Mouse (Mus musculus): ENCODE measurements around the gene Iqca.
A peak's percentile ranks its signal among the peaks of the same experiment; 100 is the strongest.

Gene Iqca

GRCm38 (mm10) chr1:90132402-90132801 lies 20.8 kb downstream of the Iqca start:
- no peak for DNase-seq (ENCODE audit: low spot score)

DNA sequence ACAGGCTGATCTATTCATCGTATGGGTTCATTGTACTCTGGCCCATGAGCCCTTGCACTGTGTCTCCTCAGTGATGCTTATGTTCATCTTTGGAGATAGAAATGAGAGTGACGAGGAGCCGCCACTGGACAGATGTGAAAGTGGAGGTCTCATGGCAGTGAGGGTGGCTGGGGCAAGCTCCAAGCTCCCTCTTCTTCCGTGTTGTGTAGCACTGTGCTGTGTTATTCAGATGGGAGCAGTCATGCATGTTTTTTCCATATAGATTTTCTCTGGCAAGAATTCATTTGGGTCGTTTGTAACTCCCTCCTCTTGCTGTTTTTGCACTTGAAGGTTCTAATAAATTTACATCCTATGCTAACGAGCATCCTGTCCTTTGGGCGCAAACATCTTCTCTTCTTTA lies 21.2 kb downstream of the Iqca start:
- no peak for DNase-seq (ENCODE audit: low spot score)

- DNase-seq (ENCODE audit: low spot score) = no peak
These were observed 28.6 kb downstream of the Iqca start for GRCm38 (mm10) chr1:90124561-90124960.

DNA sequence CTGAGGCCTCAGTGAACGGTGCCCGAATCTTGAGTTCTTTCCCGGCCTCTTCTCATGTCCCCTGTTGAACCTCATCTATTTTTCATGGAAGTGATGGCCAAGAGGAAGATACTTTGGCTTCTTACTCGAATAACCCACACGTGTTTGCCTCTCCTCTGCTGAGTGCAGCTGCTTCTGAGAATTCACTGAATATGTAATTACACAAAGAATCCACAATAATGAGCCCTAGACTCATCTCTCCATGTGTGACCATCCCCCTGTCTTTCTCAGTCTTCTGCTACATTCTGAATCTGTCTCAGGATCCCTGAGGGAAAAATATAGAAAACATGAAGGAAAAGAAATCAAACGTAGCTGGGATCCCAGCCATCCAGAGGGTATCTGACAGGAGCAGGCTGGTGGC lies 32.5 kb downstream of the Iqca start:
- no peak for DNase-seq (ENCODE audit: low spot score)

- no peak for DNase-seq (ENCODE audit: low spot score)
These were observed 34.0 kb downstream of the Iqca start for GRCm38 (mm10) chr1:90119214-90119613.

DNA sequence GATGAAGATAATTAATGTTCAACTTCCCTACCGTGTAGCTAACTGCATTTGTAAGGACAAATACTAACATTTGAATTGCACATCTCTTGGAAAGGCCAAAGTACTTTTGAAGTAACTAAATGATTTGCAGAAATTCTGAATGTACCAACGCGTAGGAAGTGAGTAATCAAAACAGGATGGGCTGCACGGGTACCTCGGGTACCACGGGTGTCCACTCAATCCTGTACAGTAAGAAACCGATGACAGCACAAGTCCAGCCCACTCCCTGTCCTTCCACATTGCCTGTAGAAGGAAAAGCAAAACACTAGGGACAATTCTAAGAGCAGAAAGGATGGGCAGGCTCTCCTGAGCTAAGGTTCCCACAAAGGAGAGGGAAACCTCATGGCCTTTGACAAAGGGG lies 36.0 kb downstream of the Iqca start:
- no peak for DNase-seq (ENCODE audit: low spot score)

DNA sequence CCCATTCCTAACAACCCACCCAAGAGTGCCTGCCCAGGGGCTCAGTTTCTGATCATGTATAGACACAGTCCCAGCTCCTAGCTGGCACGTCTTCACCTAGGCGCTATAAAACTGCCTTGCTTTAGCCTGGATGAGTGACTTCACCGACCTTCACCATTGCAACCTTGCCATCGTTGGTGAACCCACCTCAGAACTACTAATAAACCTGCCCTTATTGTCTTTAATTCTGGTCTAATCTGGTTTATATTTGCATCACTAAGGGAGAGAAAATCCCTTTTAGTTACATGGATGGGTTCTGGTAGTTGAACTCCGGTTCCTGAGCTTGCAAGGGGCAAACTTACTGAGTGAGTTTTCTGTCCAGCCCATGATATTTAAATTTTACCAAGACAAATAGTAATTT lies 38.6 kb downstream of the Iqca start:
- no peak for DNase-seq (ENCODE audit: low spot score)

DNA sequence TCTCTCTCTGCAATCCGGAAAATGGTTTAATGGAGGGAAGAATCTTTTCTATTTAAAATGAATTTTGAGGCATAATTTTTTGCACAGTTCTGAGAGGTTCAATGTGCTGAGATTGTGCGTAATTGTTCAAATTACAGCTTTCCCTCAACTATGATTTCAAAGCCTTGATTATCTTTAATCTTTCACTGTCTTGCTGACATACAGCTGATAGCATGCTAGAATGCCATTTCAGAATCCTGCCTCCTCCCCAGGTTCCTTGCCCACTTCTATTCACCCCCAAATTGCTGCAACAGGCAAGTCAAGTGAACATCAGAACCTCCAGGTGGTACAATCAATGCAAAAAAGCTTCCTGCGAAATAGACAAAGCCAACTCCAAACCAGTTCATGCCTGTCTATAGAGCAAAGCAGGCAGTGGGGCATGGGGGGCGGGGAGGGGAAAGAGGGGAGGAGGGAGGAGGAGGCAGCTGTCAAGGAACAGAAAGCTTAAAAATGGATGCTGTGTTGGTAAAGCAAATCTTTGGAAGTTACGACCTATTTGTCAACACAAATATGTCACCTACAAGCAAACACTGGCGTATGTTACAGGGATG lies 39.5 kb downstream of the Iqca start:
- no peak for DNase-seq (ENCODE audit: low spot score)

DNA sequence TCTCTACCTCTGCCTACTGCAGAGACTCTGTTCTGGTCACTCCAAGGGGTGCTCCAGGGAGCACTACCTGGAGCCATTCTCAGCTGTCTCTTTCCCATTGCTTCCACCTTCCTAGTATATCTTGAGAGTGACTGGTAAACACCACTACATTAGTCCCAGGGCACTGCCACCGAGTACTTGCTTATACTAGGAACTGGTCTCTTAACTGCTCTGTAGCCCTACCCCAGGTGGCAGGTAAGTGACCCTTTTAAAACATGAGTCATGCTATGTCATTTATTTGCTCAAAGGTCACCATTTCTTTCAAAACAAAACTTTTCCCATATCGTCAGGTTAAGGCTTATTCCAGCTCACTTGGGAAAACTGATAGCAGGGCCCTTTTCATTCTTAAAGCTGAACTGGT lies 40.5 kb downstream of the Iqca start:
- no peak for DNase-seq (ENCODE audit: low spot score)

- DNase-seq (ENCODE audit: low spot score) = peak; percentile 8
These were observed 41.9 kb downstream of the Iqca start for GRCm38 (mm10) chr1:90111198-90111839.

- no peak for DNase-seq (ENCODE audit: low spot score)
These were observed 49.2 kb downstream of the Iqca start for GRCm38 (mm10) chr1:90103896-90104487.

GRCm38 (mm10) chr1:90100360-90101232 lies 52.6 kb downstream of the Iqca start:
- DNase-seq (ENCODE audit: low spot score) = no peak

DNA sequence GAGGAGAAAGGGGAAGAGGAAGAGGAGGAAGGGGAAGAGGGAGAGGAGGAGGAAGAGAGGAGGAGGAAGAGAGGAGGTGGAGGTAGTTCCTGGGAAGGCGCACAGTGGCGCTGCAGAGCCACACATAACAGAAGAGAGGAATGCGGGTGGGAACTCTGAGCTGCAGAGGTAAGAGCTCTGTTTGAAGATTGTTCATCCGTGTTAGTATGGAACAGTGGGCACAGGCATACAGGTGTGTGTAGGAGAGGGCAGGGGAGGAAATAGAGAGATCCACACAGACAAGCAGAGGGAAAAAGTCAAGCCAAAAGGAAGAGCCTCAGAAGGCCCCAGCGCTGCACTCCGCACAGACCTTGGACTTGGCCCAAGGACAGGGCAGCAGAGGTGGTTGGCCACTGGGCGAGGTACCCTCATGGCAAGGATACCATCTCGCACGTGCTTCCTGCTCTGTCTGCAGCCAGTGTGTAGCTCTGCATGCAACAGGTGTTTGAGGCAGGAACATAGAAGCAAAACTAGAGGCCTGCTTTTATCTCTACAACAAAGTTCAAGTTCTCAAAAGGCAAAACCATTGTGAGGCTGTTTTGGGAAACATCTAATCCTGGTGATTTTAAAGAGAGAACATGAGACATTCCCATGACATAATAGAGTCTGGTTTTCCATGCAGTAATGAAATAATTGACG lies 60.2 kb downstream of the Iqca start:
- peak; percentile 7 for DNase-seq (ENCODE audit: low spot score)

DNA sequence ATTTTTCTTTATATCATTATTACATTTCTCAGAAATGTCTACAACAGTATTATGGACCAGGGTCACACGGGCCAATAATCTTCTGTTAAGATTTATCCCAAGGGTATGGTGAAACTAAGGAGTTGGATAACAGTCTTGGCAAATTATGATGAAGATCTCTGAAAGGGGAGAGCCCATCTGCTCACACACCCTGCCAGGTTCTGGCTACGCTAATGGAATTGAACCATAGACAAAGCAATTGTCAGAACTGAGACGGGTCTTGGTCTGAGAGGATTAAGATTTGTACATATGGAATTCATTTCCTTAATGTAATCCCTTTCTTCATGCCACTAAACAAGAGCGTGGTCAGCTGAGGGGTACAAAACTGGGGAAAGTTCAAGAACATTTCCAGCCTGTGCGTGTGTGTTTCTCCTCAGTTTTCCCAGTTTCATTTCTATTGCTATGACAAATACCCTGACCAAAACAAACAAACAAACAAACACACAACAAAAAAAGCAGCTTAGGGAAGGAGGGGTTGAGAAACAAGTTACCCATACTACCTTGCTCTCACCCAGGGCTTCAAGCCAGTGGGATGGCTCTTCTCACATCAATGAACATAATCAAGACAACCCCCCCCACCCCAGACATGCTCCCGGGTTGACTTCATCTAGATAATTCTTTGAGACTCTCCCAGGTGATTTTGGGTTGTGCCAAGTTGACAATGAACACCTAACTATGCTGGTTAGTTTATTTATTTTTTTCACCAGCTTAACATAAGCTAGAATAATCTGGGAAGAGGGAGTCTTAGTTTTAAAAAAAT lies 64.8 kb downstream of the Iqca start:
- no peak for DNase-seq (ENCODE audit: low spot score)

- no peak for DNase-seq (ENCODE audit: low spot score)
These were observed 66.7 kb downstream of the Iqca start for GRCm38 (mm10) chr1:90086461-90086860.

DNA sequence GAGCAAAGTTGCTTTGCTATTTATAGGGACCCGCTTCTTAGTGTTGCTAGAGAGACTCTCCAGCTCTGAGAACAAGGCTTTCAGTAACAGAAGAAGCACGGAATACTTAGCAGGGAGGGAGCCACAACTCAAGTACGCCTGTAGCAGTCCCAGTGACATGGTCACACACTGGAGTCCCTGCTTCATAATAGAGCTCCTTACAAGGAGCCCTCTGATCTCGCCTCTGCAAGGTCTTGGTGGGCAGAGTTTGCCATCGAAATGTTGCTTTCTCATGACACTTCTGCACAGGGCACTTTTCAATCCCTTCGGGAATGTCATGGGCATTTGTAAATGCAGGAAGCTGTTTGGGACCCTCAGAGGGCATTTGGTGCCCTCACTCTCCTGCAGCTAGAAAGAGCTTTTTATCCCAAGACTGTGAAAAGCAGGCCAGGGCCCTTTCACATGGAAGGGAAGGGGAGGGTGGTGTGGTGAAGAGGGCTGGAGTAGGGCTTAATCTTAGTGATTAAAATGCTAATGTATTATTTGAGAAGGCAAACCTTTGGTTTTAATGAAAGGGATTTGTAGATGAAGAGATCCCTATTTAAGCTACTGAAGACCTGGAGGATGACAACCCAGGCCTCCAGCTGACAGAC lies 67.6 kb downstream of the Iqca start:
- DNase-seq (ENCODE audit: low spot score) = no peak

GRCm38 (mm10) chr1:90076291-90076690 lies 76.9 kb downstream of the Iqca start:
- DNase-seq (ENCODE audit: low spot score) = no peak

- DNase-seq (ENCODE audit: low spot score) = no peak
These were observed 78.4 kb downstream of the Iqca start for GRCm38 (mm10) chr1:90074779-90075178.

GRCm38 (mm10) chr1:90071812-90072580 lies 81.2 kb downstream of the Iqca start:
- DNase-seq (ENCODE audit: low spot score) = no peak

- peak; percentile 8 for DNase-seq (ENCODE audit: low spot score)
These were observed 92.6 kb downstream of the Iqca start for GRCm38 (mm10) chr1:90060599-90060998.
